Mouse (Mus musculus): ENCODE measurements around the gene Bik.

- TF ChIP-seq CTCF (conservative IDR thresholded peaks at IDR 0.05; ENCODE audit: low read length) (no peak), NANOG (IDR thresholded peaks at IDR 0.05; ENCODE audit: borderline replicate concordance, low read length) (no peak)
These were observed 3.1 kb downstream of the Bik start for GRCm38 (mm10) chr15:83529765-83530164.

Measured in E14TG2a.4 (cell line).